Mouse (Mus musculus) hematopoietic stem cell, adult 5-6 weeks (primary cell): ENCODE measurements at regions not wholly inside any gene's neighbourhood (a gene's known extent, or its start where the extent isn't known, plus 50 kb on each side); places are given as distances from the start of the nearest gene placed in this dataset.

Source experiments
- ATAC-seq, 2 experiments: fragments of 125-278 bp in 1 of 2; replicated peaks in 1 of 2; 2 replicates each; pipeline ENCODE4 v1.8.0; 2016 to 2017; ENCODE audit warnings: inconsistent platforms in 2 of 2, mild to moderate bottlenecking in 2 of 2, moderate number of reproducible peaks in 2 of 2, low read depth in 1 of 2, moderate TSS enrichment in 1 of 2; ENCODE audit not compliant: low FRiP score in 2 of 2, poor library complexity in 2 of 2, severe bottlenecking in 2 of 2, insufficient read depth in 1 of 2, low TSS enrichment in 1 of 2

DNA sequence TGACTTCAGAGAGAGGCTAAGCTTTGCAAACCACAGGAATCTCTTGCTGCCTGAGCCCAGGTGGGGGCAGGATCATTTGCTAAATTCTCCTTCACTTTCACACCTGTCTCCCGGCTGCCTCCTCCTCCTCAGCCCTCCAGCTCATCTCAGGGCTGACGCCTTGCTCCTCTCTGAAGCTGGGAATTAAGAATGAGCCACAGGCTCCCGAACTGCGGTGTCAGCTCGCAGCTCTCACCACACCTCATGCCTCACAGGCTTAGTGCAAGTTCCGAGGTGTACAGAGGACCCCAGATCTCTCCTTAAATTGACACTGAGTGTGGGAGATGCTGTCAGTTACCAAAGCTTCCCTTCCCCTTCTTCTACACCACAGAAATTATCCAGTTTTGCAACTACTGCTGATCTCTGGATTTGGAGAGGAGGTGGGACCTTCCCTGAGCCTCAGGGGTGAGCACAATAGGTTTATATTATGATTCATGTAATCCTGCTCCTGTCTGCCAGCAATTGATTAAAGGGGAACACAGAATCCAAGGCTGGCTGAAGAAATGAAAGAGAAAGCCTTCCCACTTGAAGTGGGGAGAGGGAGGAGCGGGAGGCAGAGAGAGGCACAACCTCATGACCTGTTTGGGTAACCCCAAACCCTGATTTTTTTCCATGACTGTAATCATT is 456.6 kb upstream of the Tbx3 start:
- no peak for ATAC-seq

DNA sequence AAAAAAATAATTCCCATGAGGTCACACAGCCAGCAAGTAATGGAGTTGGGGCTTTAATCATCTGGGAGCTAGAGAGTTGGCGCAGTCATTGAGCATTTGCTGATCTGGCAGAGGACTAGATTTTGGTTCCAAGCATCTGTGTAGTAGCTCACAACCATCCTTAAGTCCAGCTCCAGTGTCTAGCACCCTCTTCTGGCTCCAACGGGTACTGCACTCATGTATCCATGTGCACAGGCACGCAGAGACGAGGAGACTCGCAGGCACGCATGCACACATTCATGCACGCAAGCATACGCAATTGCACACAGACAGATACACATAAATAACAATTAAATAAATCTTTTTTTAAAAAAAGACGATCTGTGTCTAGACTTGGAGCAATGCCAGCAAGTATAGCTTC is 455.5 kb upstream of the Tbx3 start:
- no peak for ATAC-seq

DNA sequence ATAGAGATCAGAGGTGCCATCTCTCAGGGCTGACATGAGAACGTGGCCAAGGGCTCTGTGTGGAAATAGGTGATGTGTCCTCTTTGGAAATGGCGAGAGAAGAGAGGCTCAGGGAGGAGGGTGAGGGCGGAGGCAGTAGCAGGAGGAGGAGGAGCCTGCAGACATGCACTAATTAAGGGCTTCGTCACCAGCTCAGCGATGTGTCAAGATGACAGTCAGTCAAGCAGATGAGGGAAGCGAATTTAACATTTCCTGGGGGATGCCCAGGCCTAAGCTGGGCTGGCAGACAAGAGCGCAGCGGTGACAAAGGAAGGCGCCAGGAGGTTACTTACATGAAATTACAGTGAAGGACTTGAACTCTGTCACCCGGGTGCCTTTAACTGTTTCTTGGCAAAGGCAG is 455.1 kb upstream of the Tbx3 start:
- no peak for ATAC-seq

DNA sequence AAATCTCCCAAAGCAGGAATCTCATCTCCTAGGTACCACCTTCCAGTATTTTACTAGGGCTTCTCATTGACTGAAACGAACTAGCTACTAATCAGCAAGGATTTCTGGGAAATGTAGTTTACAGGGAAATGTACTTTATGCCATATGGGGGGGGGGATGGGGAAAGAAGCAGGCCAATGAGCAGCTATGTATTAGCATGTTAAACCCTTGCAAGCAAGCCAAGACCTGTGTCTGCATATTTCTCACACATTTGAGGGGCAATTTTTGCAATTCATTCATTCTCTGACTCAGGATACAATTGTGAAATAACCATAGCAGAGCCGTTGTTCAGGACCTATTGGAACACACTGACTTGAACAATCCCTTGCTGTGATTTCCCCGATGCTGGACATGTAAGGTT is 454.3 kb upstream of the Tbx3 start:
- no peak for ATAC-seq

DNA sequence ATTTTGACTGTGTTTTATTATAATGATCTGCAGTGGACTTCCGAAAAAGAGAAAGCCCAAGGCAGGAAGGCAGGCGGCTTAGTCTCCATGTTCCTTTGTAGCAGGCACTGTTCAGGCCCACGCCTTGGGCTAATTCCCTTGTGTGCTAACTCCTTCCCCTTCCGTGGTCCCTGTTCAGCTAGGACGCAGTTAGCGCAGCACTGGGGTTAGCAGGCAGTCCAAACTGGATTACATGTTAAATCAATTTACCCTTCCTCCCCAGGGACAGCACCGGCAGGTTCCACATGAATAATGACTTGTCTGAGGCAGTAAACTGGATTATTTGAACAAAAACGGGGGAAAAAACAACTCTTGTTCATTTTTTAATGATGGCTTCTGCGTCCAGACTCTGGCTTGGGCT is 453.4 kb upstream of the Tbx3 start:
- no peak for ATAC-seq

DNA sequence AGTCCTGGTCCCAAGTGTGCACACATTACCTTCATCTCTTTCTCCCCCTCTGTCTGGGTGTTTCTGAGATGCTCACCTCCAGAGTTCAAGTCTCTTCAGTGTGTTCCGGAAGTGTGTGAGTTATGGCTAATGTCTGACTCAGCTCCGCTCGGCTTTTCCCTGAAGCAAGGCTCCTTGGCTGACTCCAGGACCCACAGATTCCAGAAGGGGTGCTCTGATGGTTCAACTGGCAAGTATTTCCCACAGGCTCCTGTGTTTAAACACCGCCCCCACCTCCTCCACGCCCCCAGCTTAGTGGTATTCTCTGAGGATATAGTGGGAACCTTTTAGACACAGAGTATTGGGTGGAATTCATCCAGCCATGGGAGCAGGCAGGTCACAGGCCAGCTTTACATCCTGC is 441.8 kb upstream of the Tbx3 start:
- no peak for ATAC-seq

DNA sequence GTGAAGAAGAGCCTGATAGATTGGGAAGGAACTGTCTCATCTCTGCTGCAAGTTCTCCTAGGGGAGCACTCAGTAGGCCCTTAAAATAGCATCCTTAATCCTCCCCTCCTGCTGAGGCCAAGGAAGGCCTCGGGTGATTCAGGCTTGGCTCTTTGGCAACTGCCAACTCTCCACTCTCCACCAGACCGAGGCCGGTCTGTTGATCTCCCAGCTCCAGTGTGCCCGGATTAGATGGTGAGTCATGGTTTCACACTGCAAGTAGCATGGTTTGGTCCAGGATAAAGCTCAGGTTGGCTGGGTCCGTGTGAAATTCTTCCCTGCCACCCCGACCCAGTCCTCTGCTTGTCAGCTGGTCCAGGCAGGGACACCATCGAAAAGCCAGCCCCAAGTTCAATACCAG is 437.5 kb upstream of the Tbx3 start:
- no peak for ATAC-seq

DNA sequence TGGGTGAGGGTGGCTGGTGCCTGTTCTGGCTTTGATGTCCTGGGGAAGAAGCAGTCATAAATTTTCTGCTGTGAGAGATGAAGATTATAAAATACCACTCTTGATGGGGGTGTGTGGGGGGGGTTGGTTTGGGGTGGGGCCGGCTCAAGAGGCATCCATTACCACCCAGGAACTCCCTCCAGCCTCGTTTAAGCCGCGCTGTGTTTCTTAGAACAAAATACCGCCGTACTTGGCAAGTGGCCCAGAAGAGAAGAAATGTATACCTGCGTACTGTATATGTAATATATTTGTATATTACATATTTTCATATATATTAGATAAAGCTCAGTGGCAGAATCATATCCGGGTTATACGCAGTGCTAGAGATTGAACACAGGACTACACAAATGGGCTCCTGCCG is 434.6 kb upstream of the Tbx3 start:
- ATAC-seq, result no peak

DNA sequence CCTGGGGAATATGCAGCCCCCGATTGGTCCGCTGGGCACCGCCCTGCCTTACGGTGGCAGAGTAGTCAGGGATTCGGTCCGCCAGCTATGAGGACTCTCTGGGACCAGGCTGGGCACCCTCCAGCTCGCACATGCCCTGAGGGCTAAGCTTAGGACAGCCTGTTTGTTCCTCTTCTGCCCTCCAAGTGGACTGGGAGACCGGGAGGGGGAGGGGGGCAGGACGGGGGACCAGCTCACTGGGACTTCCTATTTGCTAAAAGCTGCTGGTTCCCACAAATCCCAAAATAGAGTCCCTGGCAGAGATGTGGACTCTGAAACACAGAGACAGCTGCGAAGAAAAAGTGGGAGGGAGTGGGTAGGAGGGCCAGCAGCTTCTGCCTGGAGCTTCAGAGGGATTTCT is 423.6 kb upstream of the Tbx3 start:
- no peak for ATAC-seq

DNA sequence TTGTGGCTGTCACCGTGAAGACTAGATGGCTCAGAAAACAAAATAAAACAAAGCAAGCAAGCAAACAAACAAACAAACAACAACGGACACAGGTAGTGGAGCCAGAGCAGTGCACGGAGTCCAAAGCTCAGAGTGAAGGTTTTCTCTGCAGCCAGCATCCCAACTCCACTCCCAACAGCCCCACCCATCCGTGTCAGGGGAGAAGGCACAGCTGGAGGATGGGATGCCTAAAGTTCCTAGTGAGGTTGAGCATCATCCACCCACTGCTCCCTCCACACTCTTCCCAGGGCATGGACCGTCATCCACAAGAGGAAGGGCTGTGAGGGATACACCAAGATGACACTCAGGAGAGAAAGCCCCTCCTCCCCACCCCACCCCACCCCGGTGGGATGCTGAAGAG is 421.8 kb upstream of the Tbx3 start:
- no peak for ATAC-seq

DNA sequence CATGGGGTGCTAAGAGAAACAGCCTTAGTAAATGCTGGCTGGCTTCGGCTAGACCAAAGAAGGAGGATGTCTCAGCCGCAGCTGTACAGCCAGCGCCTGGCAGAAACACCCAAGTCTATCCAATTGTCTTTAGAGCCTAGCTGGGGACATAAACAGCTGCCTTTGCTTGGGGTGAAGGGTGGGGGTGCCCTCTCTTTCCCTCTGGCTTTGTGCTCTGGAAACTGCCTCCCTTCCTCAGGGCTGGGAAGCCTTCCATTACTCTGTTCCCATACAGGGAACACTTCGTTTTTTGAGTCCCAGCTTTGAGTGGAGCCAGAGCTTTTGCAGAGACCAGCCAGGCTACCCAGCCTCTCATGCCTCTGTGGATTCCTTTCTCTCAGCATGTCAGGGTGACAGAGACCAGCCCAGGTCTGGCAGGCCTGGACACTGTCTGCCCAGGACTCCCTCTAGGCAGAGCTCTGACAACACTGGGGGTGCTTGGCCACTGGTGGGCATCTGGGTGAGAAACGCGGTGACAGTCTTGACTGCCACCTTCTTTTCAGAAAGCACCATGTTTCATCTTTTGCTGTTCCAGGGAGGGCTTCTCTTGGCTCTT is 421.2 kb upstream of the Tbx3 start:
- no peak for ATAC-seq

DNA sequence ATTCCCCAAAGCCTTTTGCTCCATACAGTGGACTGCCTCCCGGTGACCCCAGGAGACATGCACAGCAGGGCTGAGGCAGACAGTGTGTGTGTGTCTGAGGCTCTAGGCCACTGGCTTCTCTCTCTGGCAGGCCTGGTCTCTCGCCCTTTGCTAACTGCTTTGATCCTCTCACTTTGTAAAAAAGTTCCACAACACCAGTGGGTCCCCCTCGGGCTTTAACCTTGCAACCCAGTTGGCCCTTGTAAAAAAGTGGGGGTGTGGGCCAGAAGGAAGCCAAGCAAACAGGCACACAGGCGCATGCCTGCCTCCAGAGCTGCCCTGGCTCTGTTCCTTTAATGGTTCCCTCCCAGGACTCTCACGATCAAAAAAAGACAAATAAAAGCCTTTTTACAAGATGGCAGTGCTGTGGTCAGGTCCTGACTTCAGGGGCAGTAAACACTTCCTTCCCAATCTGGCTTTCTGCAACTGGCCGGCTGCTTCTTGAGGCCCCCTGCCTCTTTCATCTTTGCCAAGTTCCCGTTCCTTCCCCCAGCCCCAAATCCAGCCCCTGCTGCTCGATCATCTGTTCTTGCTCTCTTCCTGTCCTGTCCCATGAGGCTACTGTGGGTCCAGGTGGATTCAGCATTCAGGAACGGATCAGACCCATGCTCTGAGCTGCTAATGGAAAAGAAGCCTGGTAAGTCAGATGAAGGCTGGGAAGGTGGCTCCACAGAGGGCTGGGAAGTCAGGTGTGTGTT is 419.0 kb upstream of the Tbx3 start:
- no peak for ATAC-seq

DNA sequence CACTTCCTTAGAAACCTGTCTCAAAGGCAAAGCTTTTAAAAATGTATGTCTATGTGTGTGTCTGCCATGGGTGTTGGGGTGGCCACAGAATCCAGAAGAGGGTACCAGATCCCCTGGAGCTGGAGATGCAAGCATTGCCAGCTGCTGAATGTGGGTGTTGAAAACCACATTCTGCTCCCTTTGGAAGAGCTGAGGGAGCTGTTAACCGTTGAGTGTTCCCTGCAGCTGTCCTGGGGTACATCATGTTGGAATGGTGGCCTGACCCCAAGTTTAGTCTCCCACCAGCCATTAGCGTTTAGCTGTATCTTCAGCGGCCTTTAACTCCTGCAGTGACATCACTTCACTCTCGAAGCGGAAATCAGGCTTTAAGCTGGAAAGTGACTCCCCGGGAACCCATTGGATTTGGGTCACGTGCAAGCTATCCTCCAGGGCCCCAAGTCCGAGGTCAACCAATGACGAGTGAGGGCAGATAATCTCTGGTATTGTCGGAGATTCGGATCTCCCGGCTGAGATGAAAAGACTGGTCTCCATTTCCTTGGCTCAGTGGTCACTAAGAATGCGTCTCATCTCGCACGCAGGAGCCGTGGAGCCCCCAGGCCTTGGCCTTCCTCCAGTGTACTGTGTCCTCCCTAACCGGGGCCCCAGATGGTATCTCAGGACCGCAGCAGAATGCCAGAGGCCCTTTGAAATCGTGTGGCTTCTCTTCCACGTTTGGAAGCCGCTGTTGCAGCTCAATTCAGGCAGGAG is 412.9 kb upstream of the Tbx3 start:
- no peak for ATAC-seq

DNA sequence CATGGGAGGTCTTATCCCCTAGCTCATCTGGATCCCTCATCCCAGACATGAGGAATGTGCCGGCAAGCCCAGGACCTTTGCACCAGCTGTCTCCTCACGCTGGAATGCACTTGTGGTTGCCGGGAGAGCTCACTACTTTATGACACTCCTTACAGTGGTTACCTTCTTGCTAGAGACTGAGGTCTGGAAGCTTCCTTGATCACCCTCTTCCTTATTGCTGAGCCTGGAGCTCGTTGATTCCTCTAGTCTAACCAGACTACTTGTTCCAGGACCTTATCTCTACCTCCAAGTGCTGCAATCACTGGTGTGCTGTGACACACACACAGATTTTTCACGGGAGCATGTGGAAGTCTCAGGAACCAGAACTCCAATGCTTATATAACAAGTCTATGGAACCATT is 411.6 kb upstream of the Tbx3 start:
- no peak for ATAC-seq

DNA sequence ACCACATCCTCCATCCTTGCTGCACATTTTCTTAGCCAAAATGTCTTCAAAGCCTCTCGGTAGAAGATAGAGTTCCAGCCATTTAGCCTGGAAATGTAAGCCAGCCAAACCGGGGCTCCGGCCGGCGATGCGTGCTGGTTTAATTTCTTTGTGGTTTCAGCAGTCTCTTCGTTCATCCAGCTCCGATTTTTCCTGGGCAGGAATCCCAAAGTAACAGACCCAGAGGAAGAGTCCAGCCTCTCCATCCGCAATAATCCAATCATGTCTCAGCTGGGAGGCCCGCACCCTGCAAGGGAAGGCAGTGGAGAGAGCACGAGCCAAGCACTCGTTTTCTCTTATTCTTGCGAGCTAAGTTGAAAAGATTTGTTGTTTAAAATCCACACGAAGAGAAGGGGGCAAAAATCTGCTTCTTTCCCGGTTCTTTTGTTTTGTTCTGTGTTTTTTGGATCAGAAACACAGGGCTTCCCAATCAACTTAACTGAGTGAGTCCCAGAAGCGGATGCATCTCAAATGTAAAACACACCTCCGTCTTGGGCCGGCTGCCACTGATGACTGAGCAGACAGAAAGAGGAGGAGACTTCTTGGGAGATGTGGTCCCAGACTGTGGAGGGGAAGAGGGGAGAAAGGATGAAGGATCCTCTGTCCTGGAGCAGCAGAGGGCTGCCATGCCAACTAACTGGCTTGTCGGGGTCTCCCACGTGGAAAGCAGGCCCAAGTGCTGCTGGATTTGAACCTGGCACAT is 405.1 kb upstream of the Tbx3 start:
- ATAC-seq, result no peak

DNA sequence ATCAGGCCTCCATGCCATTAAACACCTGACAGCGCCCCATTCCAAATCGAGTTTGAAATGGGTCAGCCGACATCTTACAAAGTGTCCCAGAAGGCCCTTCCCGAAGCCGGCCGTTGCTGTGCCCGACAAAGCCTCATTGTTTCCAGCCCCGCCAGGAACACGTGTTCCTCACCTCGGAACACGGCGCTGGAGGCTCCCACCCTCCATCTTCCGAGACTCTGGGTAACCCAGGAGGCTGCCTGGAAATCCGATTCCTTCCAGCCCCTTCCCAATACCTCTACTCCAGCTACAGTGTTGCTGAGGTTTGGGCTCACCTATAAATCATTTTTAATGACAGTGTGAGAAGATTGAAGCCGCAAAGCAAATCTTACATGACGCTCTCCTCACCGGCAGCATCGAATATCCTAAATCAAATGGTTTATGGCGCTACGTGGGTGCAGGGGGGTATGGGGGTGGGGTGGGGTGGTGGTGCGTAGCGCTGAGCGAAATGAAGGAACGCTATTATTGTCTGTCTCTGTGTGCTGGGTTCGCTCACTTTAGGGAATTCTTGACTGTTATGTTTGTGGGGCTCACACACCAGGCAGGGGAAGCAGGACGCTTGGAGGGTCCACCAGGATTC is 399.1 kb upstream of the Tbx3 start:
- no peak for ATAC-seq

DNA sequence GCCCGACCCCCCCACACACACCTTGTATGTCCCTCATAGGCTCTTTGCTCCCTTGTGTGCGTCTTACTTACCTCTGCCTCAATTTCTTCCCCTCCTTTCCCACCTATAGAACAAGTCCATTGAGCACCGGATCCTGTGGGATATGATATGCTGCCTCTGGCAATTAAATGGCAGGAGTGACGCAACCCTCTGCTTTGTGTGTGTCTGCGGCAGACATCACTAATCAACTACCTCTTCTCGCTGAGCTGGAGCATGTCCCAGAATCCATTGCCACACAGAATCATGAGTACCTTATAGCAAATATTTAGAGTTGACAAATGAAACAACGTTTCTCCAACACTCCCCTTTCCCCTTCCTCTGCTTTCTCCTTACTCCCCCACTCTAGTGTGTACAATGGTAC is 397.3 kb upstream of the Tbx3 start:
- ATAC-seq, result no peak
